Mouse (Mus musculus): Measurements from ENCODE around the gene Mtrr. TPM values are rescaled to one million over a fixed set of nuclear protein-coding genes. Genes with fewer than 3 reads are reported as not detected.
"Not testable (repeated sequence)": the region's sequence is repeated elsewhere in the genome, so short reads cannot be mapped to it uniquely, and the experiment has no call there.

Gene Mtrr
- polyA plus RNA-seq, 1 experiment from 2014 or later, result 8.8 TPM

- Histone ChIP-seq H3K4me2 (replicated peaks; ENCODE audit: low read depth) (no peak overlapping the region), H3K4me3 (ENCODE audit: low read depth, low read length) (no peak overlapping the region), H3K36me3 (ENCODE audit: control insufficient read depth, insufficient read depth, low read length) (peaks cover 17% of the 10 kb centered on the region; the same call in 1 of the 2 replicates), H3K9me3 (ENCODE audit: control insufficient read depth, low read length) (no peaks in the 10 kb centered on the region), H3K27ac (replicated peaks) (no peak overlapping the region), H3K9ac (ENCODE audit: low read length) (no peak overlapping the region), H3K4me1 (replicated peaks; ENCODE audit: control insufficient read depth, insufficient read depth) (no peaks in the 10 kb centered on the region), H3K27me3 (ENCODE audit: control insufficient read depth, insufficient read depth, low read length) (no peaks in the 10 kb centered on the region)
- ATAC-seq (ENCODE audit: low FRiP score, low TSS enrichment) (no peak), DNase-seq (ENCODE audit: low spot score) (no peak)
- TF ChIP-seq EP300 (optimal IDR thresholded peaks at IDR 0.05) (no peak), CTCF (IDR thresholded peaks at IDR 0.05; ENCODE audit: low read depth) (no peak)
- 95% methylated on average over 9 of the region's 9 CpGs for WGBS
Observed at GRCm38 (mm10) chr13:68568110-68568509, 13.8 kb downstream of the Mtrr start.

- not testable (repeated sequence) for H3K27ac ChIP-seq (replicated peaks); H3K4me1 ChIP-seq (replicated peaks; ENCODE audit: control insufficient read depth, insufficient read depth); H3K27me3 ChIP-seq (ENCODE audit: control insufficient read depth, insufficient read depth, low read length); DNase-seq (ENCODE audit: low spot score); H3K9ac ChIP-seq (ENCODE audit: low read length); H3K36me3 ChIP-seq (ENCODE audit: control insufficient read depth, insufficient read depth, low read length); H3K4me3 ChIP-seq (ENCODE audit: low read depth, low read length); ATAC-seq (ENCODE audit: low FRiP score, low TSS enrichment); H3K9me3 ChIP-seq (ENCODE audit: control insufficient read depth, low read length); H3K4me2 ChIP-seq (replicated peaks; ENCODE audit: low read depth)
- TF ChIP-seq CTCF (IDR thresholded peaks at IDR 0.05; ENCODE audit: low read depth), result peak; percentile 68
- 17% methylated on average over 4 of the region's 6 CpGs for WGBS
Observed at GRCm38 (mm10) chr13:68553391-68553790, 28.6 kb downstream of the Mtrr start.

Other genes with a start within 250 kb of the Mtrr start
- 19.9 and 21.8 TPM in 2 replicates for gene Fastkd3, start 85 bp upstream of the Mtrr start, polyA plus RNA-seq (2015; fragmentation: Nextera tagmentation; extraction: Ambion mirVana)
- 0.53 and 0.68 TPM in 2 replicates for gene 1700001L19Rik, start 15.3 kb upstream of the Mtrr start, polyA plus RNA-seq (2015; fragmentation: Nextera tagmentation; extraction: Ambion mirVana)

Measured in stomach, postnatal 0 days (tissue).